Mouse (Mus musculus) A20 (cell line): ENCODE measurements at regions not wholly inside any gene's neighbourhood (a gene's known extent, or its start where the extent isn't known, plus 50 kb on each side); places are given as distances from the start of the nearest gene placed in this dataset.

ENCODE experiments used
- DNase-seq: peaks from one replicate; pipeline ENCODE4 v3.0.0-alpha.2; 2011; ENCODE audit warnings: low read depth, low spot score

GRCm38 (mm10) chr1:92284155-92284554, 88.7 kb upstream of the Hdac4 start:
- DNase-seq, result no peak

GRCm38 (mm10) chr1:92277199-92277747, 81.8 kb upstream of the Hdac4 start:
- DNase-seq, result no peak

GRCm38 (mm10) chr1:92275388-92275787, 79.9 kb upstream of the Hdac4 start:
- DNase-seq, result peak; percentile 23

- no peak for DNase-seq
Observed at GRCm38 (mm10) chr1:92273760-92274159, 78.3 kb upstream of the Hdac4 start.

- no peak for DNase-seq
Observed at GRCm38 (mm10) chr1:92271676-92272291, 76.3 kb upstream of the Hdac4 start.

GRCm38 (mm10) chr1:92270486-92271058, 75.1 kb upstream of the Hdac4 start:
- DNase-seq, result no peak

- no peak for DNase-seq
Observed at GRCm38 (mm10) chr1:92269464-92269863, 74.0 kb upstream of the Hdac4 start.

GRCm38 (mm10) chr1:92264941-92265340, 69.4 kb upstream of the Hdac4 start:
- DNase-seq, result no peak

- no peak for DNase-seq
Observed at GRCm38 (mm10) chr1:92259715-92260392, 64.4 kb upstream of the Hdac4 start.

- DNase-seq, result no peak
Observed at GRCm38 (mm10) chr1:92258026-92258425, 62.5 kb upstream of the Hdac4 start.

- peak; percentile 90 for DNase-seq
Observed at GRCm38 (mm10) chr1:92253086-92253485, 57.6 kb upstream of the Hdac4 start.

GRCm38 (mm10) chr1:92250594-92251463, 55.3 kb upstream of the Hdac4 start:
- DNase-seq, result peak; percentile 74
